Mouse (Mus musculus) left cerebral cortex, postnatal 4 days (tissue): ENCODE measurements around the gene Fbxo17. TPM values are rescaled to one million over a fixed set of nuclear protein-coding genes. Genes with fewer than 3 reads are reported as not detected.

Experiments used
- DNase-seq: peaks from one replicate; pipeline ENCODE4 v3.0.0-alpha.2; 2022
- intact Hi-C: fragments of 180-260 bp; cut with DNase I; formaldehyde crosslinking; loops from one replicate; pipeline ENCODE4 v1.15.1; 2025
- total RNA-seq, 2 experiments: library from RNA; stranded (reverse); gene quantifications; 2 replicates each; pipeline ENCODE4 v1.2.3; 2021

The Fbxo17 gene
- total RNA-seq, 2 experiments from 2014 or later = 2.9 to 3.7 TPM

DNA sequence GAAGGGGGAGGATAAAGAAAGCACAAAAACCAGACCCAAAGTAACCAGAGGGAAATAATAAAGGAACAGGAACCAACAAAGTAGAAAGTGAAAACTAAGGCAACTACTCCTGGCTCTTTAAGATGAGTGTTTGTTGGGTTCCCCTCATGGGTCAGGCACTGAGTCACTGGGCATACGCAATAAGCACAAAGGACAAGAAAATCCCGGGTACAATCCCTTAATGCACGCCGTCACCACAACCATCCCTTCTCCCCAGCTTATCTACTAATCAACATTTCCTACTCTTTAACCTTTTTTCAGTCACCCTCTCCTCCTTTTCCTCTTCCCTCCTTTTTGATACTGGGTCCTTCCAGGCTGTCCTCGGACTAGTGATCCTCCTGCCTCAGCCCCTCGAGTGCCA is 48.6 kb downstream of the Fbxo17 start:
- intact Hi-C loops = no loop called here
- DNase-seq = no peak

DNA sequence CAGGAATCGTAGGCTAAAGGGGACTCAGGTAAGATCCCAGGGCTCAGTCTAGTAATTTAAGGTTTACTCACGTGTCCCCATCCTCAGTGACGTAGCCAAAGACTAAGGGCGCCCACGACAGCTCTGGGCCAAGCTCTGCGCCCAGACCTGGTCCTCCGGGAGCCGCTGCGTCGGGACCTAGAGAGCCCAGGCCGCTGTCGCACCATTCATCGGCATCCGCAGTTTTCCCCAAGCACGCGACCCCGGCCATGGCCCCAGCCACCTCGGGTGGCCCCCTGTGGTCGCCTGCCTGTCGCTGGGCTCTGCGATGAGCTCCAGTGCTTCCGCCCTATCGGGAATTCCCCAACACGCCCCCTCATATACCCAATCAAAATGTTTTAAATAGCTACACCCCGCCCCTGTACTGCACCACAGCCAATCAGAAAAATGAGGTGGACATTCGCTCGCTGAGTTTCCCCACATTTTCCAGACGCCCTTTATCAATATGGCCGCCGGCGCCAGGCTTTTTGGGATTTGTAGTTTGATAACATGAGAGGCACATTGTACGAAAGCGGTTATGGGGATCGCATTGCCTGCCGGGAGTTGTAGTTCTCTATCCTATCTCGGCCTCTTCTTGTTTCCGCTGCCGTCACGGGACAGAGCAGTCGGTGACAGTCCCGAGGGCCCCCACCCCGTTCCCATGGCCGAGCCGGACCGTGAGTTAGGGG is 49.7 kb downstream of the Fbxo17 start, which contains the start of gene Sirt2:
TSS of gene Sirt2 (plus strand) at position 563 of the 707 bp plus-strand sequence.
- intact Hi-C loops = no loop called here
- peak; percentile 97 for DNase-seq

DNA sequence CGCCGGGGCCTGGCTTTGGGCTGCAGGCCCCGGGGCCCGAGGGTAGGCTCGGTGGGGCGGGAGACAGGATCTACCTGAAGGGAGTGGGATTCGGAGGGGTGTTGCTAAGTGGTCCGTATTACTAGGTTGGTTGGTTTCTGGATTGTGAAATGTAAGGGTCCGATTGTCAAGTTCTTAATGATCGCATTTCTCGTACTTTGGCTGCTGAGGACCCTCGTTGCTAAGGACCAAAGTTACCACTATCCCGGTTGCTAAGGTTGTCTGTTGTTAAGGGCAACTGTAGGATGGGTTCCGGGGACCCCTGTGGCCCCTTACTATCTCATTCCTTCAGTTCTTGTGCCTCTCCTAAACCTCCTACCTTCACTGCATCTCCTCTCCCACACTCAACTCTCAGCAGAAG is 50.3 kb downstream of the Fbxo17 start:
- intact Hi-C loops = no loop called here
- DNase-seq = no peak

DNA sequence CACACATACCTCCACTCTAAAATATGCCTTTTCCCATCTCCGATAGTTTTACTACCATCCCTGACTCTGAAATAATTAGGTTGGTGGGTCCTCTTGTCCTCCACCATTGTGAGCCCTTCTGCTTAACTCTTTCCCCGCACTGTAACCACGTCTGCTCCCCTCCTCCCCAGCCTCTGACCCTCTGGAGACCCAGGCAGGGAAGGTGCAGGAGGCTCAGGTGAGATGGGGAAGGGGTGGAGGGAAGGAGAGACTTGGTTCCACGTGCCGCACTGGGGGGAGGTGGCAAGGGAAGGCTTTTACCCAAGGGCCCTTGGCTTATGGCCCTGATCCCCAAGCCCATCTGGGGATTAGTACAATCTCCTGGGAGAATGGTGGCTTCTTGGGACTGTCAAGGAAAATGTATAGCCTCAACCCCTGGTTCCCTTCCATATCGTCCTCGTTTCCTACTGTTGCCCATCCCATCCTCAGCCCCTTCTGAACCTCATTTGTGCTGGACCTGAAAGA is 50.9 kb downstream of the Fbxo17 start, which contains the start of gene Nfkbib:
TSS of gene Nfkbib (minus strand) at position 51 of the 504 bp plus-strand sequence.
- DNase-seq = no peak
- intact Hi-C loops = no loop called here

DNA sequence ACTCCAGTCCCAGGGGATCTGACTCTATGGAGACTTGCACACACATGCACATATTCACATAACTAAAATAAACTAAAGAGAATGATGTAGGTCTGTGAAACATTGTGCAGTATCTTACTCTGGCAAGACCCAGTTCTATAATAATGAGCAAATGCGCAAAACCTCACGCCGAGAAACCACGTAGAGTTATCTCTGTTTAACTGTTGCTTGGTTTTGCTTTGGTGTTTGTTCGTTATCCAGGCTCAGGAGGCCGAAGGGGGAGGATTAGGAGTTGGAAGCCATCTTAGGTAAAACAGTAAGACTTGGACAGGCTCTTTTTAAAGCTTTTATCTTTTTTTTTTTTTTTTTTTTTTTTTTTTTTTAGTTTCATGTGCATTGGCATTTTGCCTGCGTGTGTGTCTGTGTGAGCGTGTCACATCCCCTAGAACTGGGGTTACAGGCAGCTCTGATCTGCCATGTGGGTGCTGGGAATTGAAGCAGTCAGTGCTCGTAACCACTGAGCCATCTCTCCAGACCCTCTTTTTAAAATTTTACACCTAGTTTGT is 52.9 kb downstream of the Fbxo17 start:
- intact Hi-C loops = no loop called here
- DNase-seq = no peak

DNA sequence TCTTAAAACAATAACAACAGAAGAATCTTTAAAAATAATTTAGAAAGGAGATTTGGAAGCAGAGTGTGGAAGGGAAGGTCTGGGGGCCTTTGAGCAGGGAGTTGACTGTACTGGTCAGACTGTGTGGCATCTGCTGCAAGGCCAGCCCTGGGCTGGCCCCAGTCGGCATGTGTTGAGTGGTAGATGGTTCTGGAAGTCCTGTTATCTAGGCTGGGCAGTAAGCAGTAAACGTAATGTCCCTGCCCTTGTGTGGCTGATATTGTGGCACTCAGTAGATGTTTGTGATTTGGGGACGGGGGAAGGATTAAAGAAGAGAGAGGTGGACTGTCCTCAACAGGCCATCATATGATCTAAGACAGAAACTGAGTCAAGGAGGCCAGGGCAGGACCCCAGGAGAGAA is 53.7 kb downstream of the Fbxo17 start:
- intact Hi-C loops = no loop called here
- DNase-seq = no peak

DNA sequence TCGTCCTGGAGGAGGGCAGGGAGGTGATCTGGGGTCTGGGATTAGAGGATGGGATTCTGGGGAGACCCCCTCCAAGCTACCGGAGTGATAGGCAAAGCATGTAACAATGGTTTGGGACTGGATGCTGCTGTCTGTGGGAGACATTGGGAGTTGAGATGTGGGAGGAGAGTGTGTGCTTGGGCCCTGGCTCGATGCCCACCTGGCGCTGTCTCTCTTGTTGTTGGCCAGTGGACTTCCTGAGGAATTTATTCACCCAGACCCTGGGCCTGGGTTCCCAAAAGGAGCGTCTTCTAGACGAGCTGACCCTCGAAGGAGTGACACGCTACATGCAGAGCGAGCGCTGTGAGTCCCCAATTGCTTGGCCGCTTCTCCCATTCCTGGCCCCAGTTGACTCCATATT is 55.3 kb downstream of the Fbxo17 start:
- intact Hi-C loops = no loop called here

DNA sequence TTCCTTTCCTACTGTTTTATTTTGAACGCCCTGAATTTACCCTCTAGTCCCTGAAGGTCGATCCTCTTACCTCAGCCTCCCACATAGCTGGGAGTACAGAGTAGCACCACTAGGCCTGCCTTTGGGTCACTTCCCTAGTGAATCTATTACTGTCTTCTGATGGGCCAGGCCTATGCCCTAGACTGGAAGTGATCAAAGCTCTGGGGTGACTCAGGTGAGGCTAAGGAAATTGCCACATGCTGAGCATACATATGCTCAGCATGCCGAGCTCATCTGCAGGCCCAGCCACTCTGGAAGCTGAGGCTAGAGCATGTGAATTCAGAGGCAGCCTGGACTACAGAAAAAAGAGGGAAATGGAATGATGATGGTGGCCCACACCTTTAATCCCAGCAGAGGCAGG is 56.6 kb downstream of the Fbxo17 start:
- DNase-seq = no peak
- intact Hi-C loops = no loop called here

More for the DNA sequence above, 55.3 kb downstream of the Fbxo17 start:
- peak; percentile 44 for DNase-seq

DNA sequence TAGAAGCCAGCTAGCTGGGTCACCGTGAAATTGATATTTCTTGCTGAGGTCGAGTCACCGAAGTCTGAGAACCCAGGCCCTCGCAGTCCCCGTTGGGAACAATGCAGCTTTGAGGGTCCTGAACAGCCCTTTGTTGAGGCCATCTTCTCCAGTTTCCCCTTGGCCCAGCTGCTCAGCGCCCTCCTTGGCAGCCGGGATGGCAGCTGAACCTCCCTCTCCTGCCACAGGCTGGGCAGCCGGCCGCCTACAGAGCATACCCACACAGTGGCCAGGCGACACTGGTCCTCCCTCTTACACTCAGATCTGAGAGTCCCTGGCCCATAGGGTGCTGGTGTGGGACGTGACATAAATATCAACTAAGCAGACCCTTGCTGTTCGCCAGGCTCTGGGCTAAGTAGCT is 57.6 kb downstream of the Fbxo17 start:
- peak; percentile 65 for DNase-seq
- intact Hi-C loops = no loop called here

DNA sequence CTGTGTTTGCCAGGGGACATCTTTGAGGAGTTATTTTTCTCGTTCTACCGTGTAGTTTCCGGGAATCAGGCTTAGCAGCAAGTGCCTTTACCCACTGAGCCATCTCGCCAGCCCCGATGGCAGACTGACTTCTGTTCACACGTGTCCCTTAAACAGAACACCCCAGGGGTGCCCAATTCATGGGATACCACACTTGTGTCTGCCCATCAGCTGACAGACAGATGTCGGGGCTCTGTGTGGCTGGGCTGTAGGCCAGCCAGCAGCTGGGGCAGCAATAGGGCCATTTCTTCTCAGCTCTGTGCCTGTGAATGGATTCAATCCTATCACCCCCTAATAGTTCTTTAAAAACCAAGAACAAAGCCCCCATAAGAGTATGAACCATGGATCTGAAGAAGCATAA is 58.5 kb downstream of the Fbxo17 start:
- peak; percentile 71 for DNase-seq
- intact Hi-C loops = no loop called here

DNA sequence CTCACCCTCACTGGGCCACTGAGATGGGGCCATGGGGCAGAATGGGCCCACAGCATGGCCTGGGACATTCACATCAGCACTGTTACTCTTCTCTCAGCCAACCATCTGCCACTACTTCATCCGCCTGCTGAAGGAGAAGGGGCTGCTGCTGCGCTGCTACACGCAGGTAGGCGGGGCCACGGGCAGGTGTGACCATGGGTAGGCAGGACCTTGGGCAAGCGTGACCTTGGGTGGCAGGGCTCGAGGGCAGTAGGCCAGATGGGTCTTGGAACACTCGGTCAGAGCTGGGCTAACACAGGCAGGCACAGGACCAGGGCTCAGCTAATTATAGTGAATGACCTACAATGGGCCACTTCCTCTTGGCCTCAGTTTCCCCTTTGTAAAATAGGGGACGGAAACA is 62.2 kb downstream of the Fbxo17 start:
- no peak for DNase-seq
- intact Hi-C loops = no loop called here

DNA sequence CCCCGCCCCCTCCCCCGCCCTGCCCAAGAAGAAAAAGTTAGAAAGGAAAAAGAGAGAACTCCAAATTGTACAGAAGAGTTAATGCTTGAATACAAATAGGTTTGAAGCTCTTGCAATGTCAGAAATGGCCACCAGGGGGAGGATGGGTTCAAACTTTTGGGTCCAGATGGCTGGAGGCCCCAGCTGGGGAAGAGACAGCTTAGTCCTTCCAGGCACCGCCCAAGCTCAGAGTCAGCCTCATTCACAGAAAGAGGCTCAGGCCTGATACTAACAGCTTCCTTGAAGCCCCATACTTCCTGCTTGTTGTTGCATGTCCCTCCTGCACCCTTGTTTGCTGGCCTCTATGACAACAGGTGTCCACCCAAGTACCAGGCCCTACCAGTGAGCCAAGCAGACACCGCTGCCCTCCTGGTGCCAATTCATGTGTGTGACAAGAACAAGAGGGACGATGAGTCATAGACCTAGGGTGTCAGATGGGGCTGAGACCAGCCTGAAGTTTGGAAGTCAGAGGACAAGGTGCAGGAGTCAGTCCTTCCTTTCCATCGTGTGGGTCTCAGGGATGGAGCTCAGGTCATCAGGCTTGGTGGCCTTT is 63.6 kb downstream of the Fbxo17 start:
- peak; percentile 93 for DNase-seq
- intact Hi-C loops = loop anchor here (5.0 to 10.0 kb wide), 2 partner anchors 55 to 257 kb away; no protein-coding TSS in a partner anchor

DNA sequence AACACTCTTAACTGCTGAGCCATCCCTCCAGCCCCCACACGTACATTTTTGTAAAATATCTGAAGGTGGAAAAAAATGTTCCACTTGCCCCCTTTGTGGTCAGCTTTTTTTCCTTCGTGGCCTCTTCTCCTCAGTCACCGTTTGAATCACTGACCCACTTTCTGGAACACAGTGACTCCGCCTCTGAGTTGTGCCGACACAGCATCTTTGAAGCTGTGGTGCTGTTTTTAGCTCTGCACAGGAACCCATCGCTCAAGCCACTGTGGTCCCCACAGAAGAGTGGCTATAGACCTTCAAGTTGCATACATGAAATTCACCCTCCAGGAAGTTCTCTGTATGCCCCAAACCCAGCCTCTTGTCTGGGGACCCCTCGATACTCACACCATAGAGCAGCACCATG is 64.3 kb downstream of the Fbxo17 start:
- DNase-seq = no peak

DNA sequence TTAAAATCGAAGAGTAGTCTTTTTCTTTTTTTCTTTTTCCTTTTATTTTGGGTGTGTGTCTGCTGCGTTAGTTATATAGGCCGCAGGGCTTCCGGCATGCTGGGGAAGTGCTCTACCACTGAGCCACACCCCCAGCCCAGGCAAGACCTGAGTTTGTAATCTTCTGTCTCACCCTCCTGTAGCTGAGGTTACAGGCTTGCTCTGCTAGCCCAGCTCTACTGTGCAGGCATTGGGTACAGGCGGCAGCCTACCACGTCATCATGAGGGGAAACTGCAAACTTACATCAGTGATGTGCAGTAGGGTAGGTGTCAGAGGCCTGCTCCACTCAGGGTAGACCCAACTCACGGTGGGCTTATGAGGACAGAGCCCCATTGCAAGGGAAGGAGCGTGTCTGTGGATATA is 64.7 kb downstream of the Fbxo17 start:
- intact Hi-C loops = loop anchor here (5.0 to 10.0 kb wide), 2 partner anchors 56 to 256 kb away; no protein-coding TSS in a partner anchor
- no peak for DNase-seq

More for the DNA sequence above, 64.3 kb downstream of the Fbxo17 start:
- intact Hi-C loops = loop anchor here (5.0 to 10.0 kb wide), 2 partner anchors 56 to 256 kb away; no protein-coding TSS in a partner anchor

DNA sequence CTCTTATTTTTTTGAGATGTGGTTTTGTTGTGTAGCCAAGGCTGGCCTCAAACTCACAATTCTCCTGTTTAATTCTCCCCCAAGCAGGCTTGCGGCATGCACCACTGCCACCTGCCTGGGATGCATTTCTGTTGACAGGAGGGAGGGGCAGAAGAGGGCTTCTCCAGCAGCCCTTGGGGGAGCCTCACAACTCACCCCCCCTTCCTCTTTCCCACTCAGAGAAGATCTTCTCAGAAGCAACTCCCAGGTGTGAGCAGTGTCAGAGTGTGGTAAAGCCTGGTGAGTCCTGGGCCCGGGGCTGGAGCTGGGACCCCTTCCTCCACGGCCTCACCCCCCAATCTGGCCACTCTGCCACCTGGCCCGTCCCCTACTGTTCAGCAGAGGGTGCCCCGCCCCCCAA is 68.6 kb downstream of the Fbxo17 start:
- intact Hi-C loops = loop anchor here (10.0 kb wide), 1 partner anchor 60 kb away; no protein-coding TSS in a partner anchor
- no peak for DNase-seq

Other genes starting within 250 kb of the Fbxo17 start
- not detected for gene Ifnl2, start 206.3 kb upstream of the Fbxo17 start, total RNA-seq
- not detected for gene Ifnl3, start 194.0 kb upstream of the Fbxo17 start, total RNA-seq
- not detected for gene Sycn, start 175.9 kb upstream of the Fbxo17 start, total RNA-seq
- not detected for gene Nccrp1, start 169.6 kb upstream of the Fbxo17 start, total RNA-seq
- 10 to 100 TPM; 67.9 to 70.0 TPM for gene Samd4b, start 118.7 kb upstream of the Fbxo17 start, total RNA-seq
- 10 to 100 TPM; 11.6 to 11.9 TPM for gene Pak4, start 118.6 kb upstream of the Fbxo17 start, total RNA-seq
- under 1 TPM; 0.18 to 0.89 TPM for gene Acp7, start 85.5 kb upstream of the Fbxo17 start, total RNA-seq
- gene Fbxo27, start 24.0 kb upstream of the Fbxo17 start, total RNA-seq = 10 to 100 TPM; 20.1 to 22.8 TPM
- 10 to 100 TPM; 41.1 to 41.6 TPM for gene Mrps12, start 25.0 kb downstream of the Fbxo17 start, total RNA-seq
- gene Sars2, start 25.2 kb downstream of the Fbxo17 start, total RNA-seq = 10 to 100 TPM; 11.9 to 13.3 TPM
- gene Ccer2, start 39.4 kb downstream of the Fbxo17 start, total RNA-seq = under 1 TPM in 1 of 2 experiments, not detected in 1; 0.68 TPM
- 10 to 100 TPM; 91.5 to 99.9 TPM for gene Sirt2, start 49.9 kb downstream of the Fbxo17 start, total RNA-seq
- gene Nfkbib, start 50.7 kb downstream of the Fbxo17 start, total RNA-seq = 10 to 100 TPM; 35.3 to 35.6 TPM
- gene Rinl, start 72.2 kb downstream of the Fbxo17 start, total RNA-seq = 1 to 10 TPM; 1.5 to 1.6 TPM
- 100 to 1,000 TPM; 572 to 576 TPM for gene Hnrnpl, start 91.7 kb downstream of the Fbxo17 start, total RNA-seq
- gene Ech1, start 108.4 kb downstream of the Fbxo17 start, total RNA-seq = 10 to 100 TPM; 45.3 to 45.9 TPM
- gene Lgals4, start 117.0 kb downstream of the Fbxo17 start, total RNA-seq = 1 to 10 TPM; 3.6 to 4.6 TPM
- gene Lgals7, start 147.0 kb downstream of the Fbxo17 start, total RNA-seq = 1 to 10 TPM; 2.3 to 3.7 TPM
- gene Capn12, start 164.6 kb downstream of the Fbxo17 start, total RNA-seq = under 1 TPM; 0.18 to 0.52 TPM
- gene Actn4, start 245.5 kb downstream of the Fbxo17 start, total RNA-seq = 100 to 1,000 TPM; 129 to 134 TPM